Mouse (Mus musculus) heart, adult 2 months (tissue): Measurements from ENCODE around the gene Slc5a4a.

Source experiments
- CTCF ChIP-seq: fragments of 200-600 bp; IDR thresholded peaks from 2 replicates; pipeline ENCODE4 v1.8.1; 2022; ENCODE audit warnings: antibody characterized with exemption, mild to moderate bottlenecking, moderate library complexity
- EP300 ChIP-seq: fragments of 200-500 bp; IDR thresholded peaks from 2 replicates; pipeline ENCODE4 v1.6.1; 2011; ENCODE audit warnings: low read depth, low read length, control low read depth; ENCODE audit not compliant: insufficient read depth
- POLR2A ChIP-seq: fragments of 200-500 bp; IDR thresholded peaks from 2 replicates; pipeline ENCODE4 v1.6.1; 2011; ENCODE audit warnings: mild to moderate bottlenecking, low read depth, low read length, control low read depth; ENCODE audit not compliant: insufficient read depth

GRCm38 (mm10) chr10:76207262-76207796 is 60.1 kb downstream of the Slc5a4a start:
- no peak for TF ChIP-seq POLR2A
- TF ChIP-seq EP300: no peak
- no peak for TF ChIP-seq CTCF
